13 mouse cellular contexts compared by ENCODE assay signal in the genomic region with DNA sequence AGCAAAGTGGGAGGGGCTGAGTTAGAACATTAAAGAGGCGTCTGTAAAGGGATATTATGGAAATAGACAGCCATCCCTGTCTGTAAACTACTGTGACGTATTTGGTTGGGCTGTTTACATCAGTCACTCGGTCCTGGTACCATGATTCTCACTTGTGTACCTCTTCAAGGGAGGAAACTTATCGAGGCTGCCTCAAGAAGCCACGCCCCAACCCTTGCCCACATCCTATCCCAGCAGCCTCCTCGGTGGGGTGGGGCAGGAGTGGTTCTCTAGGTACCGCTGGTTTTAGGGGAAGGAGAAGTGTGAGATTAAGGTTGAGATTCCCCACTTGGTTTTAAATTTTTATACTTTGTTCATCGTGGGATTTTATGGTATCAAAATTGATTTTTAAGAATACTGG.
"Had no signal": no experiment of that assay in that cellular context is flagged by ENCODE, and none has a peak within 500 bp of the region (broad histone marks: within the 10 kb centered on the region; RNA-seq: fewer than 3 reads in every experiment).

No protein-coding gene starts in this region.

- H3K9me3 ChIP-seq: limb, embryonic 15.5 days; liver, embryonic 13.5 days; lung, embryonic 15.5 days; midbrain, embryonic 10.5 days; neural tube, embryonic 15.5 days had no signal

- H3K4me1 ChIP-seq: limb, embryonic 15.5 days; liver, embryonic 13.5 days; lung, embryonic 15.5 days; midbrain, embryonic 10.5 days; neural tube, embryonic 15.5 days had no signal

- ATAC-seq: liver, postnatal 0 days had no signal

- H3K36me3 ChIP-seq: limb, embryonic 15.5 days; liver, embryonic 13.5 days; lung, embryonic 15.5 days; midbrain, embryonic 10.5 days; neural tube, embryonic 15.5 days had no signal

- H3K4me3 ChIP-seq: limb, embryonic 15.5 days; liver, embryonic 13.5 days; lung, embryonic 15.5 days; midbrain, embryonic 10.5 days; myocyte; neural tube, embryonic 15.5 days had no signal

- H3K27ac ChIP-seq: limb, embryonic 15.5 days; liver, embryonic 13.5 days; lung, embryonic 15.5 days; macrophage; midbrain, embryonic 10.5 days; neural tube, embryonic 15.5 days had no signal

- DNase-seq: kidney, postnatal 10 days; liver, embryonic 13.5 days; liver, postnatal 0 days; lung, postnatal 14 days; midbrain, embryonic 14.5 days; right cerebral cortex, adult 18-20 months; right cerebral cortex, postnatal 25 days had no signal
